Mouse (Mus musculus) limb, embryonic 13.5 days (tissue): ENCODE data around the gene Cfl1. TPM values are rescaled to one million over a fixed set of nuclear protein-coding genes. Genes with fewer than 3 reads are reported as not detected.

ENCODE experiments used
- ATAC-seq: fragments of 200-750 bp; cut with Nextera tagmentation; 2 replicates; pipeline ENCODE4 v1.8.0; 2017; ENCODE audit warnings: low read depth, moderate number of reproducible peaks, moderate TSS enrichment; ENCODE audit not compliant: low FRiP score
- H3K27ac ChIP-seq: fragments of 300-500 bp; sonication (generic); 2 replicates; pipeline ENCODE4 v1.5.1; 2015; ENCODE audit warnings: inconsistent platforms, mild to moderate bottlenecking, moderate library complexity
- H3K27me3 ChIP-seq: fragments of 300-500 bp; sonication (generic); 2 replicates; pipeline ENCODE4 v1.6.1; 2015; ENCODE audit warnings: mild to moderate bottlenecking, inconsistent platforms
- H3K36me3 ChIP-seq: fragments of 300-500 bp; sonication (generic); 2 replicates; pipeline ENCODE4 v1.6.1; 2015; ENCODE audit warnings: inconsistent platforms, mild to moderate bottlenecking, moderate library complexity
- H3K4me1 ChIP-seq: fragments of 300-500 bp; sonication (generic); 2 replicates; pipeline ENCODE4 v1.6.1; 2015; ENCODE audit warnings: inconsistent platforms
- H3K4me2 ChIP-seq: fragments of 300-500 bp; sonication (generic); replicated peaks from 2 replicates; pipeline ENCODE4 v1.6.1; 2015; ENCODE audit warnings: inconsistent platforms, mild to moderate bottlenecking, moderate library complexity
- H3K4me3 ChIP-seq: fragments of 300-500 bp; sonication (generic); 2 replicates; pipeline ENCODE4 v1.5.1; 2015; ENCODE audit warnings: moderate library complexity, mild to moderate bottlenecking, inconsistent platforms
- H3K9ac ChIP-seq: fragments of 300-500 bp; sonication (generic); 2 replicates; pipeline ENCODE4 v1.6.1; 2015; ENCODE audit warnings: mild to moderate bottlenecking, inconsistent platforms
- H3K9me3 ChIP-seq: fragments of 300-500 bp; sonication (generic); 2 replicates; pipeline ENCODE4 v1.6.1; 2016; ENCODE audit warnings: inconsistent platforms
- WGBS: fragments of 180-500 bp; shearing (Covaris S2); methylation state at CpG from one replicate; pipeline ENCODE4 v1.1.7; 2015; 5-methylcytosine and 5-hydroxymethylcytosine counted together
- polyA plus RNA-seq: library from polyadenylated mRNA; unstranded; fragments of >200 nt; fragmentation: Nextera tagmentation; extraction: Ambion mirVana; gene quantifications from 2 replicates; pipeline ENCODE4 v1.2.1, GENCODE M21; 2015

Gene Cfl1
- polyA plus RNA-seq, 1 experiment from 2014 or later = 2,537 TPM

DNA sequence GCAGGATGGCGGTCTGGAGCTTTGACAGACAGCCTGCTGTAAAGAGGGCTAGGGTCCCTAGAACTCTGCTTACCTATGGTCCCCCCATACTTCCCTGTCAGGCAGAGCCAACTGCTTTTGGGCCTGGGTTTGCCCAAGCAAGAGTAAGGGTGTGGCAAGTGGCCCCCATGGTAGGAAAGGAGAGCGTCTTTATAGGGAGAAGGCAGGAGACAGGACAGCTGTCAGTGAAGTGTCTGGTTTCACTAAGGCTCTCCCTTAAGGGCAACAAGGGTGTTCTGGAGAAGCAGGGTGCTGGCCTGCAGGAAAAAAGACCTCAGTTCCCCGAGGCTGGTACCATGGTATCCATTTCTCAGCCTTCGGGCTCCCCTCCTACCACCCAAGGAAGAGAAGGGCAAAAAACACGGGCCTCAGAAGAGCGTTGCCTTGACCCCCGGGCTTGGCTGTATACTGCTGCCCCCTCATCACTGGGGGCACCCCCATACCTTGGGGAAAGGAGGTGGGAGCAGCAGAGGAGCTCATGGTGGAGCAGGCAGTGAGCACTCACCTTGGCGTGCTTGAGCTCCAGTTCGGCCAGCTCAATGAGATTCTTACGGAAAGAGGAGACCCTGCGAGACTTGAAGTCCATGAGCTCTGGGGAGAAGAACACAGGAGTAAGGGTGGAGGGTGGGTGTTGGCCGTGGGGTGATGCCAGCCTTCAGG lies 5.2 kb downstream of the Cfl1 start:
- Histone ChIP-seq H3K4me2 (no peak overlapping the region), H3K4me3 (no peak overlapping the region), H3K27me3 (no peaks in the 10 kb centered on the region), H3K27ac (no peak overlapping the region), H3K4me1 (peaks cover 13% of the 10 kb centered on the region), H3K9ac (no peak overlapping the region), H3K36me3 (peaks cover 63% of the 10 kb centered on the region), H3K9me3 (no peaks in the 10 kb centered on the region)
- 79% methylated on average over 12 of the region's 12 CpGs for WGBS
- no peak for ATAC-seq

DNA sequence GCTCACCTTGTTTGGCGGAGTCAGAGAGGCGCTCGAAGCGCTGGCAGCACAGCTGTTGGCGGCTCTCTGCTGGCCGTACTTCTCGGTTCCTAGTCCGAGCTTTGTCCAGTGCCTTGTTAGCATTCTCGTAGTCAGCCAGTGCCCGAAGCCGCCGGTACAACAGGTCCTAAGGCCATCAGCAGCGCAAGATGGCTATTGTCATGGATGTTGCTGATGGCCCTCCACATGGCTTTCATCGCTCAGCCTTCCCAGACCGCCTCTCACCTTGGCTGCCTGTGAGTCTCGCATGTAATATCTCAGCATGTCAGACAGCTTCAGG lies 5.8 kb downstream of the Cfl1 start:
- H3K9ac ChIP-seq = no peak overlapping the region
- peaks cover 13% of the 10 kb centered on the region for H3K4me1 ChIP-seq
- H3K27me3 ChIP-seq = no peaks in the 10 kb centered on the region
- WGBS = 87% methylated on average over 16 of the region's 16 CpGs
- peaks cover 63% of the 10 kb centered on the region for H3K36me3 ChIP-seq
- no peaks in the 10 kb centered on the region for H3K9me3 ChIP-seq
- H3K4me2 ChIP-seq = no peak overlapping the region
- no peak overlapping the region for H3K27ac ChIP-seq
- H3K4me3 ChIP-seq = no peak overlapping the region
- no peak for ATAC-seq

DNA sequence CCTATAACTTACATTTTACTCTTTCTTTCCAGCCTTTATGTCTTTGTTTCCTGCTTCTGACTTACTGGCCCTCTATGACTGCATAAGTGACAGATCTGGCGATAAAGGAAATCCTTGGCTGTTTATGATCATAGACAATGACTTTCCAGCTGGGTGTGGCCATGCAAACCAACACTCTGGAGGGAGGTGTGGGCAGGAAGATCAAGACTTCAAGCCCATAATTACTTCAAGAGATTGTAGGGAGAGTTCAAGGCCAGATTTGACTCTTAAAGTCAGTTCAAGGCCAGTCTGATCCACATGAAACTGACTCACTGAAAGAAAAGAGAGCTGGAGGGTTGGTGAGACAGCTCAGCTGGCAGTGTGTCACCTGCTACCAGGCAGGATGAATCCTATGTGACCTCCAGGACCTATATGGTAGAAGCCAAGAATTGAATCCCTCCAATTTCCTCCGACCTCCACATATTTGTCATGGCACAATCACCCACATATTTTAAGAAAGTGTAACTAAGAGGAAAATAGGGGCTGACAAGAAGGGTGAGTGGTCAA lies 10.1 kb downstream of the Cfl1 start:
- no peak overlapping the region for H3K4me3 ChIP-seq
- no peak overlapping the region for H3K9ac ChIP-seq
- H3K27ac ChIP-seq = no peak overlapping the region
- peaks cover 32% of the 10 kb centered on the region for H3K36me3 ChIP-seq
- H3K27me3 ChIP-seq = no peaks in the 10 kb centered on the region
- H3K4me1 ChIP-seq = no peaks in the 10 kb centered on the region
- no peak for ATAC-seq
- no peaks in the 10 kb centered on the region for H3K9me3 ChIP-seq
- 91% methylated on average over 2 of the region's 2 CpGs for WGBS
- H3K4me2 ChIP-seq = no peak overlapping the region

DNA sequence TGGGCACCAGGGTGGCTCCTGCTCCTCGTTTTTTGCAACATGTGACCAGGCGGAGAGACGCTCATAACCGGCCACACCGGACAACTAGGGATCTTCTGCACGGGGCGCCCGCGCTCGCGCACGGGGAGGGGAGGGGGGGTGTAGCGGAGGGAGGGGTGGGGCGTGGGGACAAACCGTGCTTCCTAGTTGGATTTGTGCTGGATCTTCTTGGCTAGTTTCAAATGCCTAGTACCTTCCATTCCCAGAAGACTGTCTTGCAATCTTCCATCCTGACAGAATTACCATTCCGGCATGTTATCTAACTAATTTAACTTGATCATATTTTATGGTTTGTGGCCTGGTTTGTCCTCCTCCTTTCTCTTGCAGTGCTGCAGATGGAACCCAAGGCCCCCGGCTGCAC lies 13.4 kb downstream of the Cfl1 start, which contains the start of gene 1700020D05Rik:
Gene 1700020D05Rik (minus strand): TSS at position 101 of the 400 bp plus-strand sequence.
- Histone ChIP-seq H3K27ac (no peak within 1 kb of the TSS), H3K4me3 (no peak within 1 kb of the TSS), H3K9me3 (no peaks in the 10 kb centered on the region; the same call in 1 of the 2 replicates), H3K9ac (no peak within 1 kb of the TSS), H3K36me3 (0 out of 2 replicates have a peak, but pooled peaks cover 4% of the 10 kb centered on the region), H3K4me1 (no peaks in the 10 kb centered on the region), H3K4me2 (no peak within 1 kb of the TSS), H3K27me3 (no peaks in the 10 kb centered on the region)
- WGBS = 43% methylated on average over 17 of the region's 17 CpGs
- ATAC-seq = no peak

DNA sequence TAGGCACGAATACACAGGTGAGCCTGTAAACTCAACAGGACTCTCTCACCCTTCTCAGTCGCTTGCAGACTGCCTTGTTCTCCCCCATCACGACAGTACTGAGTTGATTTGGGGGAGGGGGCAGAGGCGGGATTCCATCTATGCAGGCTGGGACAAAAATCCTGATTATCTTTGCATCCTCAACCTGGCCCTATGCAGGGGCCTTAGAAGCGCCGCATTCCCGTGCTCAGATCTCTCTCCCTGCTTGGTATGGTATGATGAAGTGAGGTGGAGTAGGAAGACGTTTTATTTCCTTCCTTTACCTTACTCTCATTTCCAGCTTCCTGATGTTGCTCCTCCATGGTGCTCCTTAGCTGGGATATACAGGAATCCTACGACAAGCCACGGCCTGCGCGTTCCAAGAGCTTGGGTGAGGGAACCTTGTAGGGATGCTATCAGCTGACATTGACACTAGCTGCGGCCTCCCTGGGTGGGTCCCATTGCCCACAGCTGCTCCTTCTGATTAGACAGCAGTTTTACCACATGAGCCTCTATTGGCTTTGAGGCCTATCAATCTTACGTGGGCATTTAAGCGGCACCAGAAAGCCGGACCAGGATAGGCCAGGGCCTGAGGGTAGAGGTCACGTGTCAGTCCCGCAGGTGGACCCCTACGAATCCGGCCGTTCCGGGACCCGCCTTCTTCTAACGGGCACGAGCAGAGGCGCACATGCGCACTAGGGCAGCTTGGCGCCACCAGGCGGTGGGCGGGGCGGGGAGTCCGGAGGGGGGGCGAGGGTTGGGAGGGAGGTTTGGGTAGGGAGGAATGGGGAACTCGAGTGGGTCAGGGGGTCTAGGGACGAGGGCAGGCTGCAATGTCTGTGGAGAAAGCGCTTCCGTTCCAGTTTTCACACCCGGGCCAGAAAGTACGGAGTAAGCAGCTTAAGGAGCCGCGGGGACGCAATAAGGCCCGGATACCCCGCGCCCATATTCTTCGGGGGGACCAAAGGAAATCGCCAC lies 20.1 kb downstream of the Cfl1 start, which contains the start of gene Snx32:
Gene Snx32 (minus strand): TSS at position 508 of the 996 bp plus-strand sequence.
- Histone ChIP-seq H3K4me1 (peaks cover 16% of the 10 kb centered on the region), H3K36me3 (no peaks in the 10 kb centered on the region), H3K9me3 (peaks cover 9% of the 10 kb centered on the region), H3K27me3 (no peaks in the 10 kb centered on the region), H3K27ac (peak within 1 kb of the TSS; percentile 35; the same call in 1 of the 2 replicates), H3K4me3 (peak within 1 kb of the TSS; percentile 49), H3K9ac (peak within 1 kb of the TSS; percentile 74), H3K4me2 (peak within 1 kb of the TSS; percentile 80)
- ATAC-seq = peak; percentile 99
- WGBS = 3% methylated on average over 46 of the region's 47 CpGs

DNA sequence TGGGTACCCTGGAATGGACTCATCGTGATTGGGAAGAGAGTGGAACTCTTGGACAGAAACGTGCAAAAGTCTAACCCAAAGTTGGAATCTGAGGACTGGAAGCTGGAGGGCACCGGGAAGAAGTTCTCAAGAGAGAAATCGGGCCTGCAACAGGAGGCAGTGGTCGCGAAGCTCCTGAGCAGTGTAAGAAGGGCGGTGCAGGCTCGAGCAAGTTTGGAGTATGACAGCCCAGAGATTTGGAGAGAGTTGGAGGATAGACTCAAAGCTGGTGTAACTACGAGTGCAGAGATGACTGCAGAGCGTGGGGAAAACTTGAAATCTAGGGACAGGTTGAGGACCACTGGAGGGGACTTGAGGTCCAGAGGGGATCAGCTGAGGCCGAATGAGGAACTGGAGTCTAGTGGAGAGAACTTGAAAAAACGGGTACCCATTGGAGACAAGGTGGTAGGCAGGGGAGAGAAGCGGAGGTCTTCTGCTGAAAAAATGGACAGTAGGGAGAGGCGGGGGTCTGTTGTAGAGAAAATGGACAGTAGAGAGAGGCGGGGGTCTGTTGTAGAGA lies 20.9 kb downstream of the Cfl1 start:
- Histone ChIP-seq H3K4me3 (peak overlapping the region; percentile 49), H3K4me1 (peaks cover 16% of the 10 kb centered on the region), H3K9ac (peak overlapping the region; percentile 74), H3K36me3 (no peaks in the 10 kb centered on the region), H3K4me2 (peak overlapping the region; percentile 80), H3K27ac (no peak overlapping the region; the same call in 1 of the 2 replicates), H3K27me3 (no peaks in the 10 kb centered on the region), H3K9me3 (peaks cover 9% of the 10 kb centered on the region)
- ATAC-seq = no peak
- 53% methylated on average over 15 of the region's 15 CpGs for WGBS

DNA sequence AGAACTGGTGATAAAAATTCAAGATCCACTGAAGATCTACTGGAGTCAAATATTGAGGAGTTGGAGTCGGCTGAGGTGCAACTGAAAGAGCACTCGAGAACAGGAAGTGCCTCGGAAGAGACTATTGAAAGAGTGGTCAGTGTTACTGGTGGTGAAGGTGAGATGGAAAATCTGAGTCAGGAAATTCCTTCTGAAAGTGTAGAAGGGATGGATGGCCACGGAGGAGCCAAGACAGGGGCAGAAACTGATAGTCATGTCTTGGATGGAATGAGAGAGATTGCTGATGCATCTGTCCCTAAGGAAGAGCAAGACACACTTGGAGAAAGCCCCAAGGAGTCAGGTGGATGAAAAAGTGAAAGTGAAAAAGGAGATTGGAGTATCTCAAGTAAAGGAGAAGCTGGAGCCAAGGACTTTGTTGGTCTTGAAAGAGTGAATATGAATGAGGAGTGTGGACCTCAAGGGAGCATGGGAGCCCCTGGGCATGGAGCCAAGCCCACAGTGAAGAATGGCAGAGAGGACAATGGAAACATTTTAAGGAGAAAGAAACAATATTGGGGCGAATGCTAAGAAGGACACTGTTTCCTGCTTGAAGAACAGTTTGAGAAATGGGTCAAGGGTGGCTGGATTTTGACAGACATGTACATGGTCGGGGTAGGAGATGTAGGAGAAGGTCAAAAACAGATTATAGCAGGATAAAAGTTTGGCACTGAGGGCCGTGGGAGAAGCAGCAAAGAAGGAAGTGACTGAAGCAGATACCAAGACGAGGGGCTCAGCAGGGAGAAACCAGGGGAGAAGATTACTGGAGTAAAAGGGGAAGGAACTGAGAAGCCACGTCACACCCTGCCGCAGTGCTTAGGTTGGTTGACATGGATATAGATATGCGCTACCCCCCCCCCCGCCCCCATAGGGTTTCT lies 22.1 kb downstream of the Cfl1 start:
- H3K9ac ChIP-seq = no peak overlapping the region
- H3K4me1 ChIP-seq = peaks cover 16% of the 10 kb centered on the region
- H3K9me3 ChIP-seq = peaks cover 9% of the 10 kb centered on the region
- WGBS = 82% methylated on average over 12 of the region's 12 CpGs
- H3K36me3 ChIP-seq = no peaks in the 10 kb centered on the region
- ATAC-seq = no peak
- H3K27me3 ChIP-seq = no peaks in the 10 kb centered on the region
- H3K27ac ChIP-seq = no peak overlapping the region
- no peak overlapping the region for H3K4me2 ChIP-seq
- no peak overlapping the region for H3K4me3 ChIP-seq

DNA sequence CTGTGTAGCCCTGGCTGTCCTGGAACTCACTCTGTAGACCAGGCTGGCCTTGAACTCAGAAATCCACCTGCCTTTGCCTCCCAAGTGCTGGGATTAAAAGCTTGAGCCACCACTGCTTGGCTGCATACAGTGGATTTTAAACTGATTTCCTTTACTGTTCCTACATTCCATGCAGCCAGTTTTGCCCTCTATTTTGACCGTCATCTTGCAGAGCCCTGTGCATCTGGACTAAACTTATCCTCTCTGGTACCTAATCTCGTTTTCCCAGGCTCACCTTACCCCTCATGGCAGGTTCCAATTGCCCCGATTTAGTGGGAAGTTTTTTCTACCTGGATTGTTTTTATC lies 22.7 kb downstream of the Cfl1 start:
- no peak overlapping the region for H3K27ac ChIP-seq
- H3K4me1 ChIP-seq = peaks cover 16% of the 10 kb centered on the region
- no peak overlapping the region for H3K4me3 ChIP-seq
- peaks cover 9% of the 10 kb centered on the region for H3K9me3 ChIP-seq
- no peak for ATAC-seq
- no peak overlapping the region for H3K9ac ChIP-seq
- no peaks in the 10 kb centered on the region for H3K36me3 ChIP-seq
- H3K27me3 ChIP-seq = no peaks in the 10 kb centered on the region
- H3K4me2 ChIP-seq = no peak overlapping the region
- WGBS = 86% methylated on average over 3 of the region's 3 CpGs

DNA sequence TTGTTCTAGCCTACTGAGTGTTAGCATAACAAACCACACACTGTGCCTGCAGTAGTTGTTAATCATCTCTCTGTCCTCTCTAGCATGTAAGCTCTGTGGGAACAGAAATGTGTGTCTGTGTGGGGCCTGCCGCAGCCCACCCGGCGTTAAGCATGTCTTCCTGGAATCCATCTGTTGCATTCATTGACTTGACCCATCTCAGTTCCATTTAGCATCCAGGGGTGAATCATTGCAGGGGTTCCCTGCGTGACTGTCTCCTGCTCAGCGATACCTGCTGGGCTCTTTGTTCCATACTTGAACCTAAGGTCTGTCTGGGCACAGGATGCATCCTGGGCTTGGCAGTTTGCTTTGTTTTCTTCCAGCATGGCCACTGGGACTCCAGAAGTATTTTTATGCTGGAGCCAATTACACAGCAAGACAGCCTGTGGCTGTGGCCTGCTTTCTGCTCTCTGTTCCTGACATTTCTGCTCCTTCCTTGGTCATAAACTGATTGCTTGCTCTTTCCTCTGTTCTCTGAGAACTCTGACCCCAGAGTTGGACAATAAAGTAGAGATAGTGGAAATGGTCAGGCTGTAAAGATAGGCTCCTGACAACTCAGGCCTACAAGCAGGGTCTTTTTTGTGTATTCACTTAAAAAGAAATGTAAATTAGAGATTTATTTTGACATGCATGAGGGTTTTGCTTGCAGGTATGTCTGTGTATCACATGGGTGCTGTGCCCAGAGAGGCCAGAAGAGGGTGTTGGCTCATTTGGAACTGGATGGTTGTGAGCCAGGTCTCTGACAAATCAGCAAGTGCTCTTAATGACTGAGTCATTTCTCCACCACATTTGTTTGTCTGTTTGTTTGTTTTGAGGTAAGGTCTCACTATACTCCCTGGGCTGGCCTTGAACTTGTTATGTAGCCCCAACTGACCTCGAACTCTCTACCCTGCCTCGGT lies 25.9 kb downstream of the Cfl1 start:
- Histone ChIP-seq H3K4me2 (no peak overlapping the region), H3K36me3 (no peaks in the 10 kb centered on the region), H3K27ac (no peak overlapping the region; the same call in 1 of the 2 replicates), H3K9me3 (0 out of 2 replicates have a peak, but pooled peaks cover 5% of the 10 kb centered on the region), H3K4me3 (no peak overlapping the region), H3K27me3 (no peaks in the 10 kb centered on the region), H3K4me1 (peaks cover 3% of the 10 kb centered on the region), H3K9ac (no peak overlapping the region)
- no peak for ATAC-seq
- 84% methylated on average over 7 of the region's 7 CpGs for WGBS

DNA sequence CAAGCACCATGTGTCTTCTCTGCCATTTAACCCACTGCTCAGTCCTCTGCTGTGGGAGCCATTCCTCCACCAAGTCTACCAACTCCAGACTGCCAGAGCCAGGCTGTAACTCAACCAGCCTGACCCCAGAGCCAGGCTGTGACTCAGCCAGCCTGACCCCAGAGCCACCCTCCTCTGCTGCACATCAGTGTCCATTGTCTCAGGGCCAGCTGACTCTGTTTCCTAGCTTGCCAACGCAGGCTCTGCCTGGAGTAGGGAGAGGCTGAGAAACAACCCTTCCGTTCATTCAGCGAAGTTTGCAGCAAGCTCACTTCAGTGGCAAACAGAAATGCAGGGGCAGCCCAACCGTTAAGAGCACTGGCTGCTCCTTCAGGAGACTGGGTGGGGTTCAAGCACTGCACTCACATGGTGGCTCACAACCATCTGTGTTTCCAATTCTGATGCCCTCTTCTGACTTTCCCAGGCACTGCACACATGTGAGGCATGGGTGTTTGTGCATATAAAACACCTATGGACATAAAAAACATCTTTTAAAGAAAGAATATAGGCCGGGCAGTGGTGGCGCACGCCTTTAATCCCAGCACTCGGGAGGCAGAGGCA lies 26.8 kb downstream of the Cfl1 start:
- Histone ChIP-seq H3K4me3 (no peak overlapping the region), H3K9me3 (0 out of 2 replicates have a peak, but pooled peaks cover 5% of the 10 kb centered on the region), H3K36me3 (no peaks in the 10 kb centered on the region), H3K4me1 (no peaks in the 10 kb centered on the region), H3K9ac (no peak overlapping the region), H3K4me2 (no peak overlapping the region), H3K27ac (no peak overlapping the region), H3K27me3 (no peaks in the 10 kb centered on the region)
- ATAC-seq = no peak
- WGBS = 82% methylated on average over 8 of the region's 8 CpGs
